Mouse (Mus musculus) lung, postnatal 4 days (tissue): ENCODE results near the gene Zfand3.

Experiments
- DNase-seq, 2 experiments: peaks; one replicate each; pipeline ENCODE4 v3.0.0; 2021

Gene Zfand3

GRCm38 (mm10) chr17:30004203-30005102 is at the start of gene Zfand3:
Zfand3 (plus strand) TSS chr17:30004733.
- DNase-seq = peak; percentile 96 to 97

- no peak for DNase-seq
Observed at GRCm38 (mm10) chr17:29955880-29956279, 48.7 kb upstream of the Zfand3 start.

- DNase-seq = no peak
Observed at GRCm38 (mm10) chr17:29963730-29964259, 40.7 kb upstream of the Zfand3 start.

- DNase-seq = no peak
Observed at GRCm38 (mm10) chr17:29965506-29965905, 39.0 kb upstream of the Zfand3 start.

- no peak for DNase-seq
Observed at GRCm38 (mm10) chr17:29970037-29970555, 34.4 kb upstream of the Zfand3 start, which contains the start of gene Mdga1. Mdga1 (minus strand) TSS chr17:29970087.

GRCm38 (mm10) chr17:29971761-29972432 is 32.6 kb upstream of the Zfand3 start:
- no peak for DNase-seq

- no peak for DNase-seq
Observed at GRCm38 (mm10) chr17:29973226-29973625, 31.3 kb upstream of the Zfand3 start.

- peak; percentile 87 to 90 for DNase-seq
Observed at GRCm38 (mm10) chr17:29975731-29976130, 28.8 kb upstream of the Zfand3 start.

- no peak for DNase-seq
Observed at GRCm38 (mm10) chr17:29979020-29979419, 25.5 kb upstream of the Zfand3 start.

- no peak for DNase-seq
Observed at GRCm38 (mm10) chr17:29979841-29980240, 24.7 kb upstream of the Zfand3 start.

- no peak for DNase-seq
Observed at GRCm38 (mm10) chr17:29981568-29981967, 23.0 kb upstream of the Zfand3 start.

GRCm38 (mm10) chr17:29983190-29983589 is 21.3 kb upstream of the Zfand3 start:
- no peak for DNase-seq

GRCm38 (mm10) chr17:29984931-29985330 is 19.6 kb upstream of the Zfand3 start:
- DNase-seq = no peak

GRCm38 (mm10) chr17:29985534-29985933 is 19.0 kb upstream of the Zfand3 start:
- peak; percentile 57 to 81 for DNase-seq

- no peak for DNase-seq
Observed at GRCm38 (mm10) chr17:29988141-29988540, 16.4 kb upstream of the Zfand3 start.

GRCm38 (mm10) chr17:29989653-29990052 is 14.9 kb upstream of the Zfand3 start:
- DNase-seq = no peak

- DNase-seq = no peak
Observed at GRCm38 (mm10) chr17:29990136-29990535, 14.4 kb upstream of the Zfand3 start.

- DNase-seq = no peak
Observed at GRCm38 (mm10) chr17:29990845-29991244, 13.7 kb upstream of the Zfand3 start.

GRCm38 (mm10) chr17:29993488-29993887 is 11.0 kb upstream of the Zfand3 start:
- no peak for DNase-seq

- DNase-seq = no peak
Observed at GRCm38 (mm10) chr17:29994011-29994410, 10.5 kb upstream of the Zfand3 start.

GRCm38 (mm10) chr17:29994459-29994858 is 10.1 kb upstream of the Zfand3 start:
- no peak for DNase-seq

- DNase-seq = no peak
Observed at GRCm38 (mm10) chr17:29995986-29996385, 8.5 kb upstream of the Zfand3 start.

GRCm38 (mm10) chr17:29997726-29998125 is 6.8 kb upstream of the Zfand3 start:
- no peak for DNase-seq
